Mouse (Mus musculus) bone marrow macrophage, adult 2 months (primary cell): ENCODE measurements around the gene Ak9. TPM values are rescaled to one million over a fixed set of nuclear protein-coding genes. Genes with fewer than 3 reads are reported as not detected.

Experiments
- H3K27ac ChIP-seq: 2 replicates; pipeline ENCODE4 v1.5.1; 2012; ENCODE audit warnings: low read depth, low read length; ENCODE audit not compliant: insufficient read depth
- H3K4me1 ChIP-seq: 2 replicates; pipeline ENCODE4 v1.6.1; 2012; ENCODE audit warnings: low read length; ENCODE audit not compliant: control insufficient read depth, insufficient read depth
- H3K4me3 ChIP-seq: 2 replicates; pipeline ENCODE4 v1.5.1; 2012; ENCODE audit warnings: mild to moderate bottlenecking, low read length, moderate library complexity; ENCODE audit not compliant: insufficient read depth
- CTCF ChIP-seq: IDR thresholded peaks from 2 replicates; pipeline ENCODE4 v1.5.1; 2012; ENCODE audit warnings: low read depth, mild to moderate bottlenecking, low read length, moderate library complexity
- POLR2A ChIP-seq: IDR thresholded peaks from 2 replicates; pipeline ENCODE4 v1.6.1; 2012; ENCODE audit warnings: mild to moderate bottlenecking, low read depth, low read length, borderline replicate concordance
- polyA plus RNA-seq: library from polyadenylated mRNA; stranded (reverse); fragments of >200 nt; gene quantifications from 2 replicates; pipeline ENCODE4 v1.2.4, GENCODE M21; 2012; ENCODE audit not compliant: missing spikeins, insufficient read depth, insufficient read length

Ak9 gene
- polyA plus RNA-seq, 1 experiment, result not detected

DNA sequence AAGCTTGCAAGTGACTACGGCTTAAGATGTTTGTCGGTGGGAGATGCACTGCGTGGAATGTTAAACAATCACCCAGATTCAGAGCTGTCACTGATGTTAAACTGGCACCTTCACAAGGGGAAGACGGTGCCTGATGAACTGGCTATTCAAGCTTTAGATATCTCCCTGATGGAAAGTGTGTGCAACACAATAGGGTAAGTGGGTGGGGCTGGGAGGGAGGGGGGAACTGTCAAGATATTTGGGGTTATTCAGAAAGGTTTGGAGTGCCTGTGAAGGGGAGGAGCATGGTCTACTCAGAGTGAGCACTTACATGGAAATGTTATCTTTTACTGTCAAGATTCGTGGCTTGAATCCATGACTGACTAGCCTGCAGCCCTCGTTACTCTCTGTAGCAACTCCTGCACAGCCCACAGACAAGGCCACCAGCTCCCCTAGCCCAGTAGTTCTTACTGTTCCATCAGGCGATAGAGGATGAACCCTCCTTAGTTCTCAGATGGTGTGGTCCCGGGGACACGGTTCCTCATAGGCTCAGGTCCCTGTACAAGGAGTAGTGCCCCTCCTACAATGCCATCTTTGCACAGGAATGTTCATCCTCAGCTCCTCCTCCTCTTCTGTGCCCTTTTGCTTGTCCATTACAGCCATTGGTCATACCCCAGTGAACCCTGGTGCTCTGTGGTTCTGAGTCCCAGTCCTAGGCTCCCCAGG lies 116.9 kb downstream of the Ak9 start:
- Histone ChIP-seq H3K4me1 (no peaks in the 10 kb centered on the region), H3K4me3 (no peak overlapping the region), H3K27ac (no peak overlapping the region)
- TF ChIP-seq POLR2A, result no peak

DNA sequence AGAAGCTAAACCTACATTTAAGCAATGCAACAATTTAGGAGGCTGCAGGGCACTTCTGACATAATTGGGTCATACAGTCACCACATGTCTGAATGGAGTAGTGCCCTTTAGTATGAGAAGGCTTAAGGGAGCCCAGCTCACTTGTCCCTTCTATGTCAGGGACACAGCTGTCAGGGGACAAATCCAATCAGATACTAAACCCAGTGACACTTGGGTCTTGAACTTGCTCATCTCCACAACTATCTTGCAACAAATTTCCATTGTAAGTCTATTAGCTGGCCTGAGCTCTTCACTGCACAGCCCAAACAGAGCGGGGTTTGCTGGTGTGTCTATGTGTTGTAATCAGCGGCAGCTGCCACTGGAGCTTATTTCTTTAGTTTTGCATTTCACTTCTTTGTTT lies 119.9 kb downstream of the Ak9 start:
- H3K27ac ChIP-seq, result no peak overlapping the region
- TF ChIP-seq CTCF, result no peak
- no peak for TF ChIP-seq POLR2A
- no peak overlapping the region for H3K4me3 ChIP-seq
- no peaks in the 10 kb centered on the region for H3K4me1 ChIP-seq

DNA sequence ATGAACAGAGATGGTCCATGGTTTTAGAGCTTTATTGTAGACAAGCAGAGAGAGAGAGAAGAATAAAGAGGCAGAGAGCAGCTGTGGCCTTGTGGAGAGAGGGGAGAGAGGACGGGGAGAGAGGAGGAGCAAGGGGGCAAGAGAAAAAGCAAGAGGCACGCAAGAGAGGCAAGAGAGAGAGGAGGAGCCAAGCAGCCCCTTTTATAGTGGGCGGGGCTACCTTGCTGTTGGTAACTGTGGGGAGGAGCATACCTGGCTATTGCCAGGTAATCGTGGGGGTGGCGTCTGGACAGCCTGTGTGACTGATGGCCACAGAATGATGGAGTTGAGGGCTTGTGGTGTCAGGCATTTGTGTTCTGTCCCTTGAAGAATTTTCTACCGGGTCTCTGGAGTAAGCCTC lies 122.6 kb downstream of the Ak9 start:
- H3K27ac ChIP-seq, result no peak overlapping the region
- H3K4me3 ChIP-seq, result no peak overlapping the region
- no peak for TF ChIP-seq CTCF
- TF ChIP-seq POLR2A, result no peak
- no peaks in the 10 kb centered on the region for H3K4me1 ChIP-seq

DNA sequence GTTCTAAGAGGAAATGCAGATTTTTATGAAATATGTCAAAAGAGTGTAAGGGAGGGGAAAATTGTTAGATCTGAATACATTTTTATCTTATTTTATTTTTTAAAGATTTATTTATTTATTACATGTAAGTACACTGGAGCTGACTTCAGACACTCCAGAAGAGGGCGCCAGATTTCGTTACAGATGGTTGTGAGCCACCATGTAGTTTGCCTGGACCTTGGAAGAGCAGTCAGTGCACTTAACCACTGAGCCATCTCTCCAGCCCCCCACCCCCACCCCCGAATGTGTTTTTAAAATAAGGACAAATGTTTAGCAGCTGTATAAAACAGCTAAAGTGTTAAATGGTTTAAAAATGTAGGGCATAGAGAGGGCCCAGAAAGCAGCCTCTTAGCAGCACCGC lies 130.8 kb downstream of the Ak9 start:
- no peak for TF ChIP-seq CTCF
- TF ChIP-seq POLR2A, result no peak
- no peak overlapping the region for H3K4me3 ChIP-seq
- no peaks in the 10 kb centered on the region for H3K4me1 ChIP-seq
- H3K27ac ChIP-seq, result no peak overlapping the region

DNA sequence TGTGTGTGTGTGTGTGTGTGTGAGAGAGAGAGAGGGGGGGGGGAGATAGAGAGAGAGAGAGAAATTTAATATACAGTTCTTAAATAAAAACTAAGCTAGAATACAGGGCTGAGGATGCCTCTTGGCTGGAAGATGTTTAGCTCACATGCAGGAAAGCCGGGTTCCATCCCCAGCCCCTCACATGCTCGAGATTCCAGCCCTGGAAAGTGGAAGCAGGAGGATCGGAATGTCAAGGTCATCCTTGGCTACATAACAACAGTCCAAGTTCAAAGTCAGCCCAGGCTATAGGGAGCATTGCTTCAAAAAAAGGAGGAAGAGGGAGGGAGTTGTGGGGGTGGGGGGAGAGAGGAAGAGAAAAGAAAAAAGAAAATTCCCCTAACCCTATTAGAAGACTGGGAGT lies 131.4 kb downstream of the Ak9 start:
- Histone ChIP-seq H3K27ac (no peak overlapping the region), H3K4me3 (no peak overlapping the region), H3K4me1 (no peaks in the 10 kb centered on the region)
- TF ChIP-seq CTCF (no peak), POLR2A (no peak)

DNA sequence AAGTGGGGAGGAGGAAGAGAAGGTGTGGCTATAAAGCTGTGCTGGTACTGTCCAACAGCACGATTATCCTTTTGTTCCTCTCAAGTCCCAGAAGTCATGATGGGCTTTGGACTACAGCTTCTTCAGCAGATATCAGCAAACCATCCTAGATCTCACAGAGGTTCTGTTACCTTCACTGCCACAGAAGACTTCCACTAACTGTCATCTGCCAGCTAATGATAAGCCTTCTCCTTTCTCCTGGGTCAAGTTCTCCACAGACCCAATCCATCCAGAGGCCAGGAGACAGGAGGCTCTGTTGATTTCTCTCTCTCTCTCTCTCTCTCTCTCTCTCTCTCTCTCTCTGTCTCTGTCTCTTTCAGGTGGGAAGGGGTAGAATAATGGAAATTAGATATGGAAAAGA lies 144.4 kb downstream of the Ak9 start:
- no peak overlapping the region for H3K4me3 ChIP-seq
- peaks cover 11% of the 10 kb centered on the region for H3K4me1 ChIP-seq
- no peak for TF ChIP-seq POLR2A
- TF ChIP-seq CTCF, result no peak
- H3K27ac ChIP-seq, result no peak overlapping the region

DNA sequence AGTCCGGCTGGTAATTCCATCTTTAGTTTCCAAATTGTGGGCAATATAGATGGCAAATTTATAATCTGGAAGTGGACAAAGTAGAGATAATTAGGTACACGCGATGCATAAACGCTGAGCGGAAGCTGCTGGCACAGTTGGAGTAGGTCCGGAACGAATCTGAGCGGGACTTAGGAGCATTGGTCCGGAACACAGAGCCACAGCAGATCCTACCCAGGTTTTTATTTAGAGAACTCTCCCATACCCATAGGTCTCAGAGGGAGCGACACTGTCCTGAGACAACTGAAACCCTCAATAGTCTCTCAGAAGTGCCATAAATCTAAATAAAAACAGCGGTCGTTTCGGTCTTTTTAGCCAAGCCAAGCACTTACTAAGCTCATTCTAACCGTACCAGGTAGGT lies 145.9 kb downstream of the Ak9 start:
- H3K27ac ChIP-seq, result peak overlapping the region; percentile 17; the same call in 1 of the 2 replicates
- peaks cover 11% of the 10 kb centered on the region for H3K4me1 ChIP-seq
- TF ChIP-seq CTCF (no peak), POLR2A (no peak)
- H3K4me3 ChIP-seq, result peak overlapping the region; percentile 72

DNA sequence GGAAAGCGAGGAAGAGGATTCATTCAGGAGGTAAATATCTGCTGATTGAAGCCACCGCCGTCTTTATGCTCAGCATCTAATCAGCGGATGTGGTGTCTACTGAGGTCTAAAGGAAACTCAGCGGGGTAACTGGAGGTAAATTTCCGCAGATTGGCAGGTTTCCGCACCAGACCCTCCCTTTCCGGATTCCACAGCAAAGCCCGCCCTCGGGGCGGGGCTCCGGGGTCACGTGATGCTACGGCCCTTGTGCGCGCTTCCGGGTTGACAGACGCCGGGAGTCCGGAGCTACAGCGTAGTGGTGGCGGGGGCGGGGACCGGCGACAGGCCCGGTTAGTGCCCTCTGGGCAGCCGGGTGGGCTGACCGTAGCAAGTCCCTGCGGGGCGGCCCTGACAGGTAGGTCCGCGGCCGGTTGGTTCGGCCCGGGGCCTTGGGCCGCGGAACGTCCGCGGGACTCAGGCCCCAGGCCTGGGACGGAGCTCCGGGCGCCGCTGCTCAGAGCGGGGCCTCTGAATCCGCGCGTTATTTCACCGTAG lies 146.4 kb downstream of the Ak9 start, which contains the start of gene Zbtb24:
Zbtb24 (plus strand) TSS at position 247 of the 534 bp plus-strand sequence.
- H3K27ac ChIP-seq, result peak within 1 kb of the TSS; percentile 17
- TF ChIP-seq POLR2A (peak; percentile 44; the same call in 1 of the 2 replicates), CTCF (no peak)
- H3K4me3 ChIP-seq, result peak within 1 kb of the TSS; percentile 72
- peaks cover 11% of the 10 kb centered on the region for H3K4me1 ChIP-seq

DNA sequence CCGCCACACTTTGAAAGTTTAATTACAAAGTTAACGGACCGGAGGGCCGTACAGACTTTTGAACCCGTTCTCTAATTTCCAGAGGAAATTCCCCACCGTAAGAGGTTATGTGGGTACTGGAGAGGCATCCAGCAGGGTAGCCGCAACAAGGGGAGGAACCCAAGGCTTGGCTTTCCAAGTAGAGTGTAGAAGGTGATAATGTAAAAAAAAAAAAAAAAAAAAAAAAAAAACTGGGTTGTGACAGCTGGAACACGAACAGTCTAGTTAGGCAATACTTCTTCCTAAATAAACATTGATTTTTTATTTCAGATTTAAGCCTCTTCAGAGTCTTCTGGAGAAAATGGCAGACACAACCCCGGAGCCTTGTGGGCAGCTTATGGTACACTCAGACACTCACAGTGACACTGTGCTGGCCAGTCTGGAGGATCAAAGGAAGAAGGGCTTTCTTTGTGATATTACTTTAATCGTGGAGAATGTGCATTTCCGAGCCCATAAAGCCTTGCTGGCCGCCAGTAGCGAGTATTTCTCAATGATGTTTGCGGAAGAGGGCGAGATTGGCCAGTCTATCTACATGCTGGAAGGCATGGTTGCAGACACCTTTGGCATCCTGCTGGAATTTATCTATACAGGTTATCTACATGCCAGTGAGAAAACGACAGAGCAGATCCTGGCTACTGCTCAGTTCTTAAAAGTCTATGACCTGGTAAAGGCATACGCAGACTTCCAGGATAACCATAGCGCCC lies 147.2 kb downstream of the Ak9 start:
- TF ChIP-seq POLR2A (no peak), CTCF (no peak)
- H3K27ac ChIP-seq, result peak overlapping the region; percentile 7; the same call in 1 of the 2 replicates
- peak overlapping the region; percentile 72 for H3K4me3 ChIP-seq
- peaks cover 11% of the 10 kb centered on the region for H3K4me1 ChIP-seq

DNA sequence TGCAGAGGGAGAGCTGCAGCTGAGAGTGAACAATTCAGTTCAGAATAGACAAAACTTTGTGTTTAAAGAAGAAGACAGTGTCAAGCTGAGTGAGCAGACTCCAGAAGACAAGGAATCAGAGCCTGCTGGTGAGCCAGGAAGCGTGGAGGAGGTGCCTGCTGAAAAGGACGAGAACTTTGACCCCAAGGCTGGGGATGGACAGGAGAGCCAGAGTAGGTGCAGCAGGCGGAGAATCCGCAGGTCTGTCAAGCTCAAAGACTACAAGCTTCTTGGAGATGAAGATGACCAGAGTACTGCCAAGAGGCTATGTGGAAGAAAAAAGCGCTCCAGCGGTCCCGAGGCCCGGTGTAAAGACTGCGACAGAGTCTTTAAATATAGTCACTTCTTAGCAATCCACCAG lies 147.9 kb downstream of the Ak9 start:
- H3K4me3 ChIP-seq, result no peak overlapping the region

More for the DNA sequence above, 147.9 kb downstream of the Ak9 start:
- TF ChIP-seq POLR2A, result no peak
- no peak for TF ChIP-seq CTCF
- peaks cover 11% of the 10 kb centered on the region for H3K4me1 ChIP-seq
- H3K27ac ChIP-seq, result no peak overlapping the region
